Mouse (Mus musculus) adrenal gland, postnatal 36 days (tissue): Measurements from ENCODE around the gene Tomm40. TPM values are rescaled to one million over a fixed set of nuclear protein-coding genes. Genes with fewer than 3 reads are reported as not detected.

Experiments
- DNase-seq, 2 experiments: peaks; one replicate each; pipeline ENCODE4 v3.0.0; 2021; ENCODE audit warnings: mixed read lengths in 1 of 2
- total RNA-seq, 2 experiments: library from RNA; stranded (reverse); gene quantifications; 2 replicates each; pipeline ENCODE4 v1.2.3; 2021

The Tomm40 gene
- total RNA-seq, 2 experiments from 2014 or later = 124 to 135 TPM

DNA sequence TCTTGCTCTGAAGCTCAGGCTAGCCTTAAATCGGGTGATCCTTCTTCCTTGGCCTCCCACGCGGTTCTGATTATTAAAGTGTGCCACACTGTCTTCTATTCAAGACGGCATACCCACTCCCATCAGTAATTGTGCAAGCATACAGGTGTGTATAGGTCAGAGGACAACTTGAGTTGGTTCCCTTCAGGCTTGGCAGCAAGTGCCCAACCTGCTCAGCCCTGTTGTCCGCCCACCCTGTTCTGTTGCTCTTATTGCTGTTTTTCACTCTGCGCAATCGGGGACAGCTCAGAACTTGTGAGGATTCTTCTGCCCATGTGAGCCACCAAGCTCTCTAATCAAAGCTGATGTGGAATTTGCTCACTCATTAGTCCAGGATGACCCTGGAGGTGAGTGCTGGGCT lies 10.0 kb downstream of the Tomm40 start:
- no peak for DNase-seq

DNA sequence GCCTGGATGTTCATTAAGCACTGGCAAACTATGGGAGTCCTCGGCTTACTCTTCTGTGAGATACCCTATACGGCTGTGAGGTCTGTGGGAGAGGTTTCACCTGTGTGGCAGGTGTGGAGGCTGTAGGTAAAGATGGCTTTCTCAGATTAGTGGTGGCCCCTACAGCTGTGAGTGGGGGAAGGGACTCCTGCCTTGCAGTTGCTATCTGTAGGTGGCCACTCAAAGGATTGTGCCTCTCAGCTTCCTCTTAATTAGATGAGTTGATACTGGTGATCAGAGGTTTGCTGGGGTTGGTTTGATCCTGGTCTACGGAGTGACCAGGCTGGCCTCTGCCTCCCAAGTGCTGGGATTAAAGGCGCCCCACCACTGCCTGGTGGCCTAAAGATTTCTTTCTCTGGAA lies 10.8 kb downstream of the Tomm40 start:
- DNase-seq = no peak

DNA sequence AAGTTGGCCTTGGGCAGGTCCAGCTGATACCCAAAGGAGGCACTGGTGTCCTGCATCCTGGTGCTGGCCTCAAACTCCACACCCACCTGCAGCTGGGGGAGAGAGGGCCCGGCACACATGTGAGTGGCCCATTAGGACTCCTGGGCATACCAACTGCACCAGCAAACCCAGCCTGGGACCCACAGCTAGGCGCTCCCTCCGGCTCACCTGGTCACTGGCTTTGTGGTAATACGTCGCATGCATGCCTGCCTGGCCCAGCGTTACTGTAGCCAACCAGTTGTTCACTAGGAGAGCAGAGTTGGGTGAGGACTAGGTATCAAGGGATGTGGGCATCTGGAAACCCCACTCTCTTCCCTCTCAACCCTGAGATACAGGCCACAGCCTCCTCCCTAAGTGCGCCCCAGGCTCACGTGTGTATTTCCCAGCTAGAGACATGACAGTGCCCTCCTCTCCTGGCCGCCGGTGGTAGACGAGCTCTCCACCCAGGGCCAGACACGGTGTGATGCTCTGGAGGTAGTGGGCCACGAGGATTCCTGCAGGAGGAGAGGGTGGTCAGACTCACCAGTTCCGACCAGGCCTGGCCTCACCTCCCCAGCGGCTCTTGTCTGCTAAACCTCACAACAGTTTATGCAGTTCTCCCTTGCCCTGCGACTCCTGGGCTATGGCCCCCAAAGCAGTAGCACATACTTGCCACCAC lies 12.2 kb downstream of the Tomm40 start:
- no peak for DNase-seq

GRCm38 (mm10) chr7:19701069-19701761 lies 14.0 kb downstream of the Tomm40 start:
- peak; percentile 81 to 88 for DNase-seq

GRCm38 (mm10) chr7:19700299-19701068 lies 14.8 kb downstream of the Tomm40 start:
- DNase-seq = no peak

DNA sequence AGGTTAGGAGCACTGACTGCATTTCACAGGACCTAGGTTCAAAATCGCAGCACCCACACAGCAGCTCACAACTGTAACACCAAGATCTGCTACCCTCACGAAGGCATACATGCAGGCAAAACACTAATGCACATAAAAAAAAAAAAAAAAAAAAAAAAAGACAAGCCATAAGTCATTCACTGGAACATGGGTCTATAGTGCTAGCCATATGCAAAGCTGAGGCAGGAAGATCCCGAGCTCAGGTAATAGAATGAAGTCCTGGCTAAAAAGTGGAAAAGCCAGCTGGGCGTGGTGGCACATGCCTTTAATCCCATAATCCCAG lies 15.4 kb downstream of the Tomm40 start:
- no peak for DNase-seq

DNA sequence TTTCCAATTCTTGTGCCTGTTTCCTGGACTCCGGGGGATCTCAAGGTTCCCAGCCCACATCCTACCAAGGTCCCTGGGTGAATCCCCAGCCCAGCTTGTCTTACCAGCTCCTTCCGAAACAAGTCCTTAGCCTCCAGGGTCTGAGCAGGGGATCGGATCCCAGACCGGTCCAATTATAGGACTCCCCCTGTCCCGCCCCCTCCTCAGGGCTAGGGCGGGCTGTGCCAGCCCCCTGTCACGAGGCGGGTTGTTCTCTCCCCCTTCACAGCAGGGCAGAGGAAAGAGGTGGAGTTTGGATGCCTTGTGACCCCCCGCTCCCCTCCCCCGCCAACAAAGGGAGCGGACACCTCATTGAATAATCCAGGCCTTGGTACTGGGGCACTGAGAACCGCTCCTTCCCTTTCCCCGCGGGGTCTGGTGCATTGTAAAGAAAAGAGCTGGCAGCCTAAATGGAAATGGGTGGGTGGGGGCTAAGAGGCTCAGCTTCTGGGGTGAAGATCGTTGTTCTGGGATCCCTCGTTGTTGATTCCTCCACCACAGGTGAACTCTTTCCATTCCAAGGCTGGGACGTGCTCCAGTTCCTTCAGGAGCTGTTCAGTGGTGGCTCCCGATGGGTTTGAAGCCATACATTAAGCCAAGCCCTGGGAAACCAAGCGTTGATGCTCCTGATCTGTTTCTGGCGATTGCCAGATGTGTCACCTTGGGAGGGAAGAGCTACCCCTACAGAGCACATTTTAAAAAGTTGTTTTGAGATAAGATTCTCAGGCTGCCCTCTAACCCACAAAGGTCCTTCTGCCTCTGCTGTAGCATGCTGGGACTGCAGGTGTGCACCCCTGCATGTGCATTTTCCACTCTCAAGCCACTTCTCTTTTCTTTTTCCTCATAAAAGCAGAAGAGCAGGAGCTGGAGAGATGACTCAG lies 16.1 kb downstream of the Tomm40 start, which contains the start of gene Apoe:
Gene Apoe (minus strand): TSS at position 282 of the 920 bp plus-strand sequence.
- peak; percentile 67 to 84 for DNase-seq

DNA sequence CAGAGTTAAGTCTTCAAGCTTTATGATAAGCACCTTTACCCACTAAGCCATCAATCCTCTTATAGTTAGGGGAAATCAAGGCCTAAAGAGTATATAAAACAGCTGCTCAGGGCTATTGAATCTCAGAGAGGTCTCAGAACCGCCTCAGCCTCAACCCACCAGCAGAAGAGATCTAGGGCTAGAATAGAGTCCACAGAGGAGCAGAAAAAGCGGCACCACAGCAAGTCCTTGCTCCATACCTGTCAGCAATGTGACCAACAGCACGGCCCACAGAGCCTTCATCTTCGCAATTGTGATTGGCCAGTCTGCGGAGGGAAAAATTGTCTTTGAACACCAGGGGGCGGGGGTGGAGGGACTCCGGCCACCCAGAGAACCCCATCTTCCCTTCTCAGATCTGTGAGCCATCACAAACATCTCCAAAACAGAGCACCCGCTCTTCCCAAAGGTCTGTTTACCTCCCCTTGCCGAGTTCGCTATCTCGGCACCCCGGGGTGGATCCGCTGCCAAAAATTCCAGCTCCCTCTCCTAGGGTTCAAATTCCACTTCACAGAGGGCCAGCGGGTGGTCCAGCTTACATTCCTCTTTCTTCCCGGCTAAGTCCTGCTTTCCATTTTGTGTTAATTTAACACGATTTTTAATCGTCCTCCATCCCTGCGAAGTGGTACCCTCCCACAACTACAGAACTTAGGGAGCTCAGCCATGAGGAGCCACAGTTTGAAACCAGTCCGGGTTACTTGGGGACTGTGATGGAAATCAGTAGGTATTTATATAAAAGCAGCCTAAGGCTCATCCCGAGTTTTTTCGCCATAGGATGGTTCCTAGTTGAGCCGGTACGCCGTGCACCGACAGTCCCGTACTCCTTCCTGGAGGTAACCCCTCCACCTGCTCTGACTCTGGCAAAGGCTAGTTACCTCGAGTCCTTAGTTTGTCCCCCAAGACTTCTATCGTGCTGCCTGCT lies 17.0 kb downstream of the Tomm40 start:
- no peak for DNase-seq

DNA sequence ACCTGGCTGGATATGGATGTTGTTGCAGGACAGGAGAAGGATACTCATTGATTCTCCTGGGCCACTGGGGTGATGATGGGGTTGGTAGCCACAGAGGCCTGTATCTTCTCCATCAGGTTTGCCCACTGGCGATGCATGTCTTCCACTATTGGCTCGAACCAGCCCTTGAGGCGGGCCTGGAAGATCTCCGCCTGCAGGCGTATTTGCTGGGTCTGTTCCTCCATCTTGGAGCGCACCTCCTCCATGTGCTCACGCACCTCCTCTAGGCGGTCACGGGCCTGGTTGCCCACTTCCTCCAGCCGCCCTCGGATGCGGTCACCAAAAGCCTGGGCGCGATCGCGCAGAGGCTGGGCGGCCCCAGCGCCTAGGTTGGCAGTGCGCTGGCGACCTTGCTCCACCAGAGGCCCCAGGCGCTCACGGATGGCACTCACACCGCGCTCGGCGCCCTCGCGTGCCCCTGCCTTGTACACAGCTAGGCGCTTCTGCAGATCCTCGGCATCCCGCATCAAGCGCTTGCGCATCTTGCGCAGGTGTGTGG lies 18.8 kb downstream of the Tomm40 start:
- DNase-seq = no peak

- no peak for DNase-seq
Measured at GRCm38 (mm10) chr7:19695881-19696280, 19.4 kb downstream of the Tomm40 start.

DNA sequence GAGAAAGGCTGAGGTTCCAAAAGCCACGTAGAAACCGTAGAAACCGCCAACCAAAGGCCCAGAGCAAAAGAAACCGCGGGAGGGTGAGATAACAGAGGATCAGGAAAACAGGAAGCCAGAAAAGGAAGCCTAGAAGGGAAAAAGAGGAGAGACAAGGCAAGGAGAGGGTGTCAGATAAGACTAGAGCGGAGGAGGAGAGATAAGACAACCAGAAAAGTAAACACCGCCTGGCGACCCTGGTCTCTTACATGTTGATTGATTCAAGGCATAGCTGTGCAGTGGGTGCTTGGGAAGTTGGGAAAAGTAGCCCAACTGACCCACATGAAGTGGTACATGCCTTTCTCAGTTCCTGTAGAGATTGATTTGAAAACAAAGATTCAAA lies 20.0 kb downstream of the Tomm40 start:
- no peak for DNase-seq

- DNase-seq = peak in 1 of 2 experiments; percentile 51
Measured at GRCm38 (mm10) chr7:19694336-19695212, 20.7 kb downstream of the Tomm40 start.

DNA sequence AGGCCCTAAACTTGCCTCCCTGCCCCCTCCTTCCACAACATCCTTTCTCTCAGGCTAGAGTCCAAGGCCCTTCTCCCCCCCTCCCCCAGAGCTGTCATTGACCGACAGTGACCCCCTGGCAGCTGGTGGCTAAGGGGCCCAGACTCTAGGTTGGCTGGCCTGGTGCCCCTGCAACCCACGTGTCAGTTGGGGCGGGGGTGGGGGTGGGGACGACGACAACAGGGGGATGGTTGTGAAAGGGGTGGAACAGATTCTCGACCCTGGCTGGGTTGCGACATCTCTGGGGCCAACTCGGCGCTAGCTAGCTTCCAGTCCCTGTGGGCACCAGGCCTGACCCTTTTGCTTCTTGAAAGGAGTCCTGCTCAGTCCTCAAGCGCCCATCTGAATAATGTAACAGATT lies 21.8 kb downstream of the Tomm40 start:
- DNase-seq = peak; percentile 79 to 80

DNA sequence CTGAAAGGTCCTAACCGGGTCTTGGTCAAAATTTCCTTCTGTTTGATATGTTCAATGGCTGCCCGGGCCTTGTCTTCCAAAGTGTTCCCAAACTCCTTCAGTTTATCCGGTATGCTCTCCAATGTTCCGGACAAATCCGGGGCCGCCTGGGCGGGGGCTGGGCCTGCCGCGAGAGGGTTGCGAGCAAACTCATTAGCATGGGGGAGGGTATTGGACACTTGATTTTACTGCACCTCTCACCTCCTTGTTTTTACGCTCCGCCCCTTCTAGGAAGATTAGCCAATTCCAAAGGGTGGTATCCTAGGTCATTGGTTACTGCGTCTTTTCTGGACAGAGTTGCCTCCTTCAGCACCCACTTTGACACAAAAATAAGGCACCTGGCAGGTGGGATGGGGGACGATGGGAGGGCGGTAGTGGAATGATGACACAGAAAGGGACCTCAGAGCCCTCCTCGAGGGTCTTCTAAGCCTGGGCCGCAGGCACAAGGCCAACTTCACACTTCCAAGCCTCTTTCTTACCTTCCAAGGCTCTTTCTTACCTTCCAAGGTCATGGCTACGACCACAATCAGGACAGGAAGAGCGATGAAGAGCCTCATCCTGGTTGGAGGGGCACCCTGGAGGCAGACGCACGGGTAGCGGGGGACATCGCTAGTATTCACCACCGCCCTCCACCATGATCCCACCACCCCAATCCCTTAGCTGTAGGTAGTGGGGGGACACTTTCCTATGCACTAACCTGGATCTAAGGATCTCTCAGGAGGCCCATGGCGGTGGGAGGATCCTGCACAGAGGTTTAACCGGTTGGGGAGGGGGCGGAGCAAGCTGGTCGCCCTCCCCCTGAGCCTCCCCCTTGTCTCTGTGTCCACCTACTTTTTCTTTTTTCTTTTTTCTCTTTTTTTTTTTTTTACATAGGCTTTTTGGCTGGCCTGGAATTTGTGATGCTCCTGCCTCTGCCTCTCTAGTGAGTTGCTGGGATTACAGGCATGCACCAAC lies 23.1 kb downstream of the Tomm40 start, which contains the start of gene Apoc1:
Gene Apoc1 (minus strand): TSS at position 788 of the 993 bp plus-strand sequence.
- peak; percentile 61 to 65 for DNase-seq

GRCm38 (mm10) chr7:19691434-19691833 lies 23.8 kb downstream of the Tomm40 start:
- DNase-seq = no peak

GRCm38 (mm10) chr7:19690845-19691244 lies 24.4 kb downstream of the Tomm40 start:
- DNase-seq = no peak

DNA sequence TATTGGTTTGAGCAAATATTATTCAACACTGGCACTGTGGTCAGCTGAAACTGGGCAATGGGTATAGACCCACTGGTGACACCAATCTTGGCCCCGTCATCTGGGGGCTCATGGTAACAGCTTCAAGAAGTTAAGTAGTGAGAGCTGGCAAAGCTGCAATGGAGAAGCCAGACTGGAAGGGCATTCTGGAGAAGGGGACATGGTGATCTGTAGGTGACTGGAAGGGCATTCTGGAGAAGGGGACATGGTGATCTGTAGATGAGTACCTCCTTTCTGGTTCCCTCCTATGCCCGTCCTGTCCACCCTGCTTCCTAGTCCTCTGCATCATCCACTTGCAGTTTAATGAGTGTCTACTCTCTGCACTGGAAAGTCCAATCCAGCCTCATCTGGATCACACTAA lies 26.6 kb downstream of the Tomm40 start:
- no peak for DNase-seq

- no peak for DNase-seq
Measured at GRCm38 (mm10) chr7:19688101-19688500, 27.1 kb downstream of the Tomm40 start.
